Mouse (Mus musculus): ENCODE data around the gene Zc3h12c. TPM values are rescaled to one million over a fixed set of nuclear protein-coding genes. Genes with fewer than 3 reads are reported as not detected.
"Not testable (repeated sequence)": the region's sequence is repeated elsewhere in the genome, so short reads cannot be mapped to it uniquely, and the experiment has no call there.

Gene Zc3h12c
- polyA plus RNA-seq, 1 experiment from 2014 or later = 9.3 TPM

DNA sequence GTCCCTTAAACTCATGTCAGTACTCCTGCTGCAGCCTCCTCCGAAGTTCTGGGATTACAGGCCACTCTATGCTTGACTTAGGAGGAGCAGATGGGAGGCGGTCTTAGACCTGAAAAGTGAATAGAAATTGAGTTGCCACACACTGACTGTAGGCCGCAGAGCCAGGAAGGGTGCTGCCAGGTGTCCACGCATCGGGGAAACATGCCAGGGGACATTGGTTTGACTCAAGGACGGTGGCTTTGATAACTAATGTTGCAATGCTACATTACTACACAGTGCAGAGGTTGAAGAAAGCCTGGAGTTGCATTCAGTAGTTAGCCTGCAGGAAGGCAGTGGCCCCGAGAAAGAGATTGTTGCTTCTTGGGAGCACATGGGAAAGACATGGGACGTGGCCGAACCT, 76.6 kb downstream of the Zc3h12c start:
- DNase-seq (ENCODE audit: low read depth, low spot score) (no peak), ATAC-seq (no peak)
- H3K27me3 ChIP-seq = no peaks in the 10 kb centered on the region
- no peak for TF ChIP-seq CTCF (IDR thresholded peaks at IDR 0.05)
- POLR2A ChIA-PET = no interaction called here
- in situ Hi-C loops (cut with MboI; ENCODE audit: low pct_unique_long_range_greater_than_20kb) = loop anchor here (10.0 kb wide), 1 partner anchor 117 kb away; no protein-coding TSS in a partner anchor
- CTCF ChIA-PET = no interaction called here

DNA sequence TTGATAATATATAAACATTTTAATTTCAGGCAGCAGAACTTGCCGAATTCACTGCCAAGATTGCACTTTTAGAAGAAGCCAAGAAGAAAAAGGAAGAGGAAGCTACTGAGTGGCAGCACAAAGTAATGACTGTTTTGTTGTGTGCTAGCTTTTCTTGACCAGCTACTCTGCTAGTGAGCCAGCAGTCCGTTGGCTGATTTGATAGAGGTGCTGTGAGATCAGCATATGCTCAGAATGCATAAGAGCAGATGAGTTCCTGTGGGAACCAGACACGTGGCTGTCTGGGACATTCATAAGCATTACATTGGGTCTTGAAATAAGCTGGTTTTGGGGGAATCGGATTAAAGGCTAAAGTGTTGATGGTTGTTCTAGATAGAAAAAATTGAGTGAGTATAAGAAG, 86.0 kb downstream of the Zc3h12c start:
- CTCF ChIA-PET = interaction anchor here (0.8 kb wide), 1 partner anchor 15 kb away, joined by 3 read pairs; no protein-coding TSS in a partner anchor
- ATAC-seq (no peak), DNase-seq (ENCODE audit: low read depth, low spot score) (no peak)
- H3K27me3 ChIP-seq = no peaks in the 10 kb centered on the region
- in situ Hi-C loops (cut with MboI; ENCODE audit: low pct_unique_long_range_greater_than_20kb) = no loop called here
- POLR2A ChIA-PET = no interaction called here
- no peak for TF ChIP-seq CTCF (IDR thresholded peaks at IDR 0.05)

DNA sequence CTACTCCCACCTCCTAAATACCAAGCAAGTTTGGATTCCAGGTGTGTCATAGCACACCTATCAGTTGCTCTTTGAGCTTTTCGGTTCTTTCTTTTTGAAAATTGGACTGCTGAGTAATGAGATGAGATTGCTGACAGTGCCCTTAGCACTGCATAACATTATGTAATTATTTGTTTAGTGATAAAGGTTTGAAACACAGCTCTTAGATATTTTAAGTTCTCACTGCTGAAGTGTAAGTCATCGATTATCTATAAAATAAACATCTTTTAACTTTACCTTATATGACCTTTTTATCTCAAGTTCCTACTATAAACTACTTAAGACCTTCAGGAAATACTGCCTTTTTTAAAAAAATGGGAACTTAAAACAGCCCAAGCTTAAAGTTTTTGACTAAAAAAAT, 86.4 kb downstream of the Zc3h12c start:
- in situ Hi-C loops (cut with MboI; ENCODE audit: low pct_unique_long_range_greater_than_20kb) = no loop called here
- POLR2A ChIA-PET = no interaction called here
- no peaks in the 10 kb centered on the region for H3K27me3 ChIP-seq
- CTCF ChIA-PET = interaction anchor here (0.8 kb wide), 1 partner anchor 14 kb away, joined by 3 read pairs; no protein-coding TSS in a partner anchor
- DNase-seq (ENCODE audit: low read depth, low spot score) (no peak), ATAC-seq (no peak)
- no peak for TF ChIP-seq CTCF (IDR thresholded peaks at IDR 0.05)

DNA sequence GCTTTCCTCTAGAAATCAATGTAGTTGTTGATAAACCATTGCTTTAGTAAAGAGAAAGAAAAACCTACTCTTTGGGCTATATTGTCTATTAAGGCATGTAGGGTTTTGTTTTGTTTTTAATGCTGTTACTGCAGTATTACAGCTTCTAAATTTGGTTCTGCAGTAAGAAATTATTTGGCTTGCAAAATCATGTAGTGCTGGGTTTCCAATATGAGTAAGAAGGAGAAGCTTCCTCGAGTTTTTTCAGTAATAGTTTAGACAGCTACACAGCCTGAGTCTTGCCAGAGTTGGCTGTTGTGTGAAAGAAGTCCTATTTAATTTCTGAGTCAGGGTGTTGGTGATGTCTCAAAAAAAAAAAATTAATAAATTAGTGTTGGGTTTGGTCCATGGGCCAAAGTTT, 90.7 kb downstream of the Zc3h12c start:
- DNase-seq (ENCODE audit: low read depth, low spot score) = no peak
- ChIA-PET CTCF (no interaction called here), POLR2A (interaction anchor here (0.6 kb wide), 1 partner anchor 549 kb away, joined by 3 read pairs; no protein-coding TSS in a partner anchor)

DNA sequence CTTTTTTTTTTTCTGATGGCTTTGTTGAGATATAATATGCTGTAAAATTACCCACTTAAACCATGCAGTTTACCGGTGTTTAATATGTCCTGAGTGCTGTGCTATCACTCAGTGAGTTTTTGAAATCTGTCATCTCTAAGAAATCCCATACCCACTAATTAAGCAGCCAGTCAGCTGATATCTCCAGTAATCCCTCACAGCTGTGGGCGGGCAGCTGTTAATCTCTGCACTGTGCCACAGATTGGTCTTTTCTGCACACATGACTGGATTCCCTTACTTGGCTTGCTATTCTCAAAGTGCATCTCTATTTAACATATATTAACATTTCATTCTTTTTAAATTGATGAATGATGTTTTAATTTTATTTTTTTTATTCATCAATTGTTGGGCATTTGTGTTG, 92.3 kb downstream of the Zc3h12c start:
- CTCF ChIA-PET = interaction anchor here (0.7 to 1.1 kb wide), 2 partner anchors 23 to 38 kb away, joined by 3 to 4 read pairs; no protein-coding TSS in a partner anchor
- no peaks in the 10 kb centered on the region for H3K27me3 ChIP-seq
- ATAC-seq = no peak
- POLR2A ChIA-PET = interaction anchor here (1.5 kb wide), 1 partner anchor 14 kb away, joined by 5 read pairs; no protein-coding TSS in a partner anchor
- TF ChIP-seq CTCF (IDR thresholded peaks at IDR 0.05) = no peak
- DNase-seq (ENCODE audit: low read depth, low spot score) = no peak
- in situ Hi-C loops (cut with MboI; ENCODE audit: low pct_unique_long_range_greater_than_20kb) = no loop called here

More for the DNA sequence above, 90.7 kb downstream of the Zc3h12c start:
- no peak for TF ChIP-seq CTCF (IDR thresholded peaks at IDR 0.05)
- in situ Hi-C loops (cut with MboI; ENCODE audit: low pct_unique_long_range_greater_than_20kb) = no loop called here
- ATAC-seq = no peak
- H3K27me3 ChIP-seq = no peaks in the 10 kb centered on the region

DNA sequence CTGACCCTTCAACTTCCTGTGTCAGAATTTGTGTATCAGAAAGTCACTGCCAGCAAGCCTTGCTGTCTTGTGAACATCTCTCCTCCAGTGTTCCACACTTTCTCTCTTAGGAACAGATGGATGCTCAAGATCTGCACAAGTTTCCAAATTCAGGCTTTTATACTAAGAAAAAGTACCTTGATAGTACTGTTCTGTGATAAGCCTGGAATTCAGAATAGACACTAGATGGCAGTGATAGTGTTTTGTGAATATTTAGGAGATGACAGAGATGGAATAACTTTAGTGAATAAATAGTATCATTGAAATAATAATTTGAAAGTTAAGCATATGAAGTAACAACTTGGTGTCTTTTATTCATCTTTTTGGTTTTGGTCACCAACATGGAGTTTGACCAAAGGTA, 96.2 kb downstream of the Zc3h12c start:
- peak; percentile 14 for TF ChIP-seq CTCF (IDR thresholded peaks at IDR 0.05)
- no peak for ATAC-seq
- H3K27me3 ChIP-seq = no peaks in the 10 kb centered on the region
- POLR2A ChIA-PET = no interaction called here
- DNase-seq (ENCODE audit: low read depth, low spot score) = no peak
- CTCF ChIA-PET = interaction anchor here (1.2 to 1.4 kb wide), 2 partner anchors 9 to 11 kb away, joined by 3 read pairs; no protein-coding TSS in a partner anchor
- in situ Hi-C loops (cut with MboI; ENCODE audit: low pct_unique_long_range_greater_than_20kb) = no loop called here

DNA sequence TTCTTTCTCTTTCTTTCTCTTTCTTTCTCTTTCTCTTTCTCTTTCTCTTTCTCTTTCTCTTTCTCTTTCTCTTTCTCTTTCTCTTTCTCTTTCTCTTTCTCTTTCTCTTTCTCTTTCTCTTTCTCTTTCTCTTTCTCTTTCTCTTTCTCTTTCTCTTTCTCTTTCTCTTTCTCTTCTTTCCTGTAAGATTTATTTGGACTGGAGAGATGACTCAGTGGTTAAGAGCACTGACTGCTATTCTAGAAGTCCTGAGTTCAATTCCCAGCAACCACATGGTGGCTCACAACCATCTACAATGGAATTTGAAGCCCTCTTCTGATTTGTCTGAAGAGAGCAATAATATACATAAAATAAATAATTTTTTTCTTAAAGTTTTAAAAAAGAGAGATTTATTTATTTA, 97.0 kb downstream of the Zc3h12c start:
- H3K27me3 ChIP-seq; in situ Hi-C loops (cut with MboI; ENCODE audit: low pct_unique_long_range_greater_than_20kb); POLR2A ChIA-PET; ATAC-seq; DNase-seq (ENCODE audit: low read depth, low spot score); CTCF ChIA-PET: not testable (repeated sequence)

DNA sequence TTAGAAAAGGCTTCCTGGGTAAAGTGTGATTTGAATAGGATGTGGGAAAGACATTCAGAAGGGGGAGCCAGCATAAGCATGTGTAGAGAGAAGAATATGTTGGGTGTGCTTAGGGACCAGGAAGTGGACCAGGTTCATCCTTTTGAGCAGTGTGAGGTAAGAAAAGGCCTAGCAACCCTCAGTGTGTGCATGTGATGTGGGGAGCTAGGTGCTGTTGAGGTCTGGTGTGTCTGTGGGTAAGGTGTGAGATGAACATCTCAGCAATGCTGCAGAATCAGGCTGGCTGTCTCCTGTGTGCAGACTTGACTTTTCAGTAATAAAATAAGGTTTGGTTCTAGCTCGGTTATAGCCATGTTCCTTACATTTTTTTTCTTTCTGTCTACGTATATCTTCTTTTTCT, 98.3 kb downstream of the Zc3h12c start:
- ATAC-seq = no peak
- no peaks in the 10 kb centered on the region for H3K27me3 ChIP-seq
- in situ Hi-C loops (cut with MboI; ENCODE audit: low pct_unique_long_range_greater_than_20kb) = no loop called here
- no peak for DNase-seq (ENCODE audit: low read depth, low spot score)
- CTCF ChIA-PET = interaction anchor here (1.2 kb wide), 1 partner anchor 17 kb away, joined by 4 read pairs; no protein-coding TSS in a partner anchor
- no peak for TF ChIP-seq CTCF (IDR thresholded peaks at IDR 0.05)
- POLR2A ChIA-PET = no interaction called here

Other genes starting within 250 kb of the Zc3h12c start
- gene Fdx1, start 205.0 kb downstream of the Zc3h12c start, polyA plus RNA-seq (2021) = 62.4 TPM
- 96.6 TPM for gene Rdx, start 121.4 kb downstream of the Zc3h12c start, polyA plus RNA-seq (2021)

Data from Patski (cell line).